Mouse (Mus musculus) leukemia stem cell, adult 10-12 weeks (primary cell): ENCODE data around the gene Nags. TPM values are rescaled to one million over a fixed set of nuclear protein-coding genes. Genes with fewer than 3 reads are reported as not detected.

ENCODE experiments used
- polyA plus RNA-seq: library from polyadenylated mRNA; stranded (reverse); fragments of >175 nt; gene quantifications from 2 replicates; pipeline ENCODE4 v1.2.3, GENCODE M21; 2012; ENCODE audit warnings: low replicate concordance

Nags gene
- polyA plus RNA-seq: 2.0 and 2.1 TPM in 2 replicates

DNA sequence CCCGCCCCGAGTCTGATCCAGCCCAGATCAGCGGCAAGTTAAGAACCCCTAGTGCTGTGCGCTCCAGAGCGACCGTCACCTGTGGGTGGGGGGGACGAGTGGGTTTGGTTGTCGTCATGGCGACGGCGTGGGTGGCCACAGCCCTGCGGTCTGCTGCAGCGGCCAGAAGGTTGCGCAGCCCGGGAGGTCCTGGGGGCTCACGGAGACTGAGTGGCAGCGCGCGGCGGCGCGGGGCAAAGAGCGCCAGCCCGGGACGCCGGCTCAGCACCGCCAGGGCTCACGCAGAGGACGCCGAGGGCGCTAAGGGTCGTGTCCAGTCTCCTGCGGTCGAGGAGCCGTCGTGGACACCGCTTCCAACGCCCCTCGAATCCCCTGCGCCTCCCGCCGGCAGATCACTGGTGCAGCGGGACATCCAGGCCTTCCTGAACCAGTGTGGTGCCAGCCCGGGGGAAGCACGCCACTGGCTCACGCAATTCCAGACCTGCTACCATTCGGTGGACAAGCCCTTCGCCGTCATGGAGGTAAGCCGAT, at the start of gene Nags:
TSS of gene Nags (plus strand) at position 43 of the 531 bp plus-strand sequence.

DNA sequence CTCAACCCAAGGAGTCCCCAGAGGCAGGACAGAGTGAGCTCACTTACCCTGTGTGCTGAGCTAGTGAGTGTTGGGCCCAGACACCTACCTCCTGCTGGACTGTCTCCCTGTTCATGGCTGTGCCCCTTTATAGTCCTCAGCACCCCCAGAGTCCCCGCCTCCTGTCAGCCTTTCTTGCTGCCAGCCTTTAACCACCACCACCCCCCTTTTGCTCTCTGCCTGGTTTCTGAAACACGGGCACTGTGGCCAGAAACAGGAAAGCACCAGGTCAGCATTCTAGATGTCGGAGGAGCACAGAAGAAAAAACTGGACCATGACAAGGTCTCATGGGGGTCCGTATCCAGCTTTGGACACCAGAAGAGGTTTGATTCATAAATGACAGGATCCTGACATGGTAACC, 44.1 kb upstream of the Nags start, which contains the start of gene Ppy:
TSS of gene Ppy (minus strand) at position 101 of the 400 bp plus-strand sequence.

DNA sequence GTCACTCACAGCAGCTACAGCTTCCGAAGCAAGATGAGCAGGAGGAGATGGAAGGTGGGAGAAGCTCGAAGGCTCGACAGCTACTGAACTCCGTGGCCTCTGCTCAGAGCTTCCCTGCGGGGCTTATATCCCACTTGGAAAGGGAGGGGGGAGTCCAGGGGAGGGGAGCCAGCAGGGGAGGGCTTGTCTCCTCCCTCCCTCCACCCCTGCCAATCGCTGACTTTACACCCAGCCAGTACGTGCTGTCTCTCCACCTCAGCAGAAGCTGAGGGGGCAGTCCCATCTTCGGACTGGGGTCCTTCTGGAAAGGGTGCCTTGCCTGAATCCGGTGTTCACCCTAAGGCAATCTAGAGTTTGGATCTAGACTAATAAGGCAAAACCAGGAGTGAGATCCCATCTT, 37.6 kb upstream of the Nags start, which contains the start of gene Pyy:
TSS of gene Pyy (minus strand) at position 101 of the 400 bp plus-strand sequence.

DNA sequence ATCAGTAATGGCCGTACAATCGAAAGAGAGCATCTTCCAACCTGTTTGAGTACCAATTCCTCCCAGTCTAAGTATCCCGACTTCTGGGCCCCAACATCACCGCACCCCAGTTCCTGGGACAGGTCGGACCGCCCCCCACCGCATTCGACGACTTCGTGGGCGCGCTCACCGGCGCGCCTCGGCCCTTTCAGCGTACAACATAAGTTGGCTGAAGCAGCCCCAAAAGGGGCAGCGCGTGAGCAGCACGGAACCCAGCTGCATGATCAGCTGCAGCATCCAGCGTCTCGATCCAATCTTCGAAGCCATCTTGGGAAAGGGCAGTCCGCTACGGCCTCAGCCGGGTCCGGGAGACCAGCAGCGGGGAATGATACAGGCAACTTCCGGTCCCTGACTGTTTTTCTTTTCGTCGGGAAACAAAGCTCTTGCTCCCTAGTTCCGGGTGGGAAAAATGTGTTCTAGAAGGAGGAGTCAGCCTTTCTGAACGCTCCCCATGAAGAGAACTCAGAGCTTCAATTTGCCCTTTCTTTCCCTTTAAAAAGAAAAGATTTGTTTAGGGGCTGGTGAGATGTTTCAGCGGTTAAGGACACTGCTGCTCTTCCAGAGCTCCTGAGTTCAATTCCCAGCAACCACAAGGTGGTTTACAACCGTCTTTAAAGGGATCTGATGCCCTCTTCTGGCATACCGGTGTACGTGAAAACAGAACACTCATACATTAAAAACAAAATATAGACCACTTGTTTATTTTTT, 10.9 kb downstream of the Nags start, which contains the start of gene Tmem101:
TSS of gene Tmem101 (minus strand) at position 366 of the 747 bp plus-strand sequence.

DNA sequence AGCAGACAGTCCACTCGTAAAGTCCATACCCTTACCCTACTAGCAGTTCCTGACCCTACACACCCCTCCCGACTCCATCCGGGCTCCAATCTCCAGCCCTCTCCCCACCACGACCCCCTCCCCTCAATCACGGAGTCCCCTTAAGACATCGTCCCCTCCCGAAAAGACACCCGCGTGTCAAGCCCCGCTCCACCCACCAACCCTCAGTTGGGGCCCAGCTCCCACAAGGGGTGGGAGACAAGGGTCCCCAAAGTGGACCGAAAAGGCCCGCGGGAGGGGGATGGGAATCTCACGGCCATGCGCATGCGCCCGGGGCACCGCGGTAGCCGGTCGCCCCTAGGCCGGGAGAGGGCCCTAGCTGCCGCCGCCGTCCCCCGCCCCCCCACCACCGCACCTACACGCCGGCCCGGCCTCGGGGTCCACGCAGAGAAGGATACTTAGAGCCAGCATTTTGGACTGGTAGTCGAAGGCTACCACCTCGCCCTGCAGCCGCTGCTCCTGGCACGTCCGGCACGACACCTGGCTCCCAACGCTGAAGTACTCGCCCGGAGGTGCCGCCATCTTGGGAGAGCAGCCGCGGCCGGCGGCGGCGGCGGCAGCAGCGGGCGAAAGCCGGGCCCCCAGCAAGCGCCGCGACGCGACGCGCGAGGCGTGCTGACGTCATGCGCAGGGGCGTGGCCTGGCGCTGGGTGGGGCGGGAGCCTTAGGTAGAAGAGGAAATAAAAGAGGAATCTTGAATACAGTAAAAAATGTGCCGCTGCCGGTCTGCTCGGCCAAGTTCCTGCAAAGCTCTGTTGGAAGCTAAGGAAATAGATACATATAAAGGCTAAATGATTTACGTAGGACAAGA, 39.6 kb downstream of the Nags start, which contains the start of gene Lsm12:
TSS of gene Lsm12 (minus strand) at position 651 of the 850 bp plus-strand sequence.

DNA sequence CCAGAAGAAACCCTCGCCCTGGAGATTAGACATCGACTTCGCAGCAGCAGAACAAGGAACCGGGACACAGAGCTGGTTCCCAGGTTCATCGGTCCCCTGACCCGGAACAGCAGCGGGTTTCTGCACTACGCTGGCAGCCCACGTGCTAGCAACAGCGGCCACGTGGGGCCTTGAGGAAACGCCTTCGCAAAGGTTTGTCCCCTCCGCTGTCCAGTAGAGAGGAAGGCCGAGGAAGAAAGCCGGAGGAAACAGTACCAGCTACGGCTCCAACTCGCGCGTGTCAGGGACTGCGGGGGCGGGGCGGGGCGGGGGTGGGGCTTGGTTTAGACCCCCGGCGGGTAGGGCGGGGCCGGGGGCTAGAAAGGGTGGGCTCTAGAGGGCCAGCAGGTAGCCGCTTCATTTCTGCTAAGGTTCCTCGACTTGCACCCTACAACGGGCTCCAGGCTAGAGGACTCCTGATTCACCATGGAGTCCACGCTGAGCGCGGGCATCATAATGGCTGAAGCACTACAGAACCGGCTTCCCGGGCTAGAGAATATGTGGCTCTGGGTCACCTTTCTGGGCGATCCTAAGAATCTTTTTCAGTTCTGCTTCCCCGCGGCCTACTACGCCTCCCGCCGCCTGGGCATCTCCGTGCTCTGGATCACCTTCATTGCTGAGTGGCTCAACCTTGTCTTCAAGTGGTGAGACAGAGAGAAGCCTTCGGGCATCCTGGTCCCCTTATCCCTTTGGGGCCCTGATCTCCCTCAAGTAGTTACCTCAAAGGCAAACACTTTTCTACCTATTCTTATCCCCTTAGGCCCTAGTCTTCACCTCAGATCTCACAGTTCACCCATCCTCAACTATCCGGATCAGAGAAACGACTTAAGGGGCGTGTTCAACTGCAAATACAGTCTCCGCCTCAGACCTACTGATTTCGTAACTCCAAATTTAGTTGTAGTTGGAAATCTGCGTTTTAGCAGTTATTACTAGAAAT, 44.4 kb downstream of the Nags start, which contains the start of gene G6pc3:
TSS of gene G6pc3 (plus strand) at position 160 of the 976 bp plus-strand sequence.

Other genes with a start within 250 kb of the Nags start
- gene Sost, start 178.5 kb upstream of the Nags start, polyA plus RNA-seq: not detected in 2 replicates
- gene Cfap97d1, start 161.2 kb upstream of the Nags start, polyA plus RNA-seq: not detected in 2 replicates
- 5.0 and 5.5 TPM in 2 replicates for gene Dusp3, start 158.5 kb upstream of the Nags start, polyA plus RNA-seq
- 0.29 and 0.50 TPM in 2 replicates for gene Mpp3, start 117.1 kb upstream of the Nags start, polyA plus RNA-seq
- 0.13 TPM in 1 of 2 replicates, not detected in the other for gene Cd300lg, start 104.0 kb upstream of the Nags start, polyA plus RNA-seq
- gene Mpp2, start 57.0 kb upstream of the Nags start, polyA plus RNA-seq: 25.4 and 25.8 TPM in 2 replicates
- not detected in 2 replicates for gene Ppy, start 44.2 kb upstream of the Nags start, polyA plus RNA-seq
- gene Pyy, start 37.7 kb upstream of the Nags start, polyA plus RNA-seq: not detected in 2 replicates
- gene Tmem101, start 10.9 kb downstream of the Nags start, polyA plus RNA-seq: 6.5 and 10.4 TPM in 2 replicates
- gene Lsm12, start 39.8 kb downstream of the Nags start, polyA plus RNA-seq: 73.7 and 82.1 TPM in 2 replicates
- 19.9 and 23.2 TPM in 2 replicates for gene G6pc3, start 44.1 kb downstream of the Nags start, polyA plus RNA-seq
- gene Hdac5, start 84.7 kb downstream of the Nags start, polyA plus RNA-seq: 89.8 and 95.7 TPM in 2 replicates
- gene BC030867, start 103.4 kb downstream of the Nags start, polyA plus RNA-seq: 2.6 and 13.3 TPM in 2 replicates
- gene Asb16, start 123.2 kb downstream of the Nags start, polyA plus RNA-seq: 0.98 and 1.2 TPM in 2 replicates
- 46.9 and 69.3 TPM in 2 replicates for gene Tmub2, start 139.4 kb downstream of the Nags start, polyA plus RNA-seq
- gene Atxn7l3, start 151.1 kb downstream of the Nags start, polyA plus RNA-seq: 73.0 and 101 TPM in 2 replicates
- 99.7 and 124 TPM in 2 replicates for gene Ubtf, start 174.2 kb downstream of the Nags start, polyA plus RNA-seq
- 452 and 1,470 TPM in 2 replicates for gene Slc4a1, start 220.7 kb downstream of the Nags start, polyA plus RNA-seq
- 5.3 and 23.3 TPM in 2 replicates for gene Rundc3a, start 247.9 kb downstream of the Nags start, polyA plus RNA-seq